Mouse (Mus musculus) heart, embryonic 16.5 days (tissue): ENCODE results near the gene Esd. TPM values are rescaled to one million over a fixed set of nuclear protein-coding genes. Genes with fewer than 3 reads are reported as not detected.

ENCODE experiments used
- polyA plus RNA-seq: library from polyadenylated mRNA; unstranded; fragments of >200 nt; fragmentation: Nextera tagmentation; extraction: Ambion mirVana; gene quantifications from 2 replicates; pipeline ENCODE4 v1.2.1, GENCODE M21; 2015

Gene Esd
- polyA plus RNA-seq, 1 experiment from 2014 or later, result 257 TPM

Other genes starting within 250 kb of the Esd start
- gene Htr2a, start 91.5 kb upstream of the Esd start, polyA plus RNA-seq, result 0.79 and 0.88 TPM in 2 replicates
- 12.4 and 12.5 TPM in 2 replicates for gene Lrch1, start 215.6 kb downstream of the Esd start, polyA plus RNA-seq